Mouse (Mus musculus) ES-E14 (cell line): Measurements from ENCODE around the gene Ston2. TPM values are rescaled to one million over a fixed set of nuclear protein-coding genes. Genes with fewer than 3 reads are reported as not detected.
A peak's percentile ranks its signal among the peaks of the same experiment; 100 is the strongest.

ENCODE experiments used
- DNase-seq: peaks from one replicate; pipeline ENCODE4 v3.0.0-alpha.2; 2013; ENCODE audit warnings: low read depth, low spot score
- H3K27ac ChIP-seq: 2 replicates; pipeline ENCODE4 v1.5.1; 2012; ENCODE audit warnings: low read depth, mild to moderate bottlenecking, low read length, moderate library complexity, mixed read lengths; ENCODE audit not compliant: poor library complexity, insufficient read depth, severe bottlenecking
- H3K36me3 ChIP-seq: 2 replicates; pipeline ENCODE4 v1.6.1; 2012; ENCODE audit warnings: mild to moderate bottlenecking, low read length, moderate library complexity, mixed read lengths; ENCODE audit not compliant: control insufficient read depth, poor library complexity, insufficient read depth, severe bottlenecking
- H3K4me1 ChIP-seq, 2 experiments: fragments of 150-350 bp in 1 of 2; sonication (generic) in 1 of 2; 2 replicates each; pipeline ENCODE4 v1.6.1; 2012; ENCODE audit warnings: low read length in 2 of 2, mild to moderate bottlenecking in 1 of 2, mixed read lengths in 1 of 2; ENCODE audit not compliant: control insufficient read depth in 2 of 2, insufficient read depth in 2 of 2, poor library complexity in 1 of 2
- H3K4me3 ChIP-seq, 2 experiments: fragments of 150-350 bp in 1 of 2; sonication (generic) in 1 of 2; 2 replicates each; pipeline ENCODE4 v1.5.1; 2012; ENCODE audit warnings: low read length in 2 of 2, low read depth in 1 of 2, mild to moderate bottlenecking in 1 of 2, mixed read lengths in 1 of 2; ENCODE audit not compliant: insufficient read depth in 1 of 2, poor library complexity in 1 of 2, severe bottlenecking in 1 of 2
- H3K9ac ChIP-seq: 2 replicates; pipeline ENCODE4 v1.6.1; 2012; ENCODE audit warnings: low read depth, mild to moderate bottlenecking, low read length, mixed read lengths; ENCODE audit not compliant: poor library complexity, insufficient read depth, severe bottlenecking
- H3K9me3 ChIP-seq: fragments of 150-350 bp; sonication (generic); 2 replicates; pipeline ENCODE4 v1.6.1; 2012; ENCODE audit warnings: low read depth, mild to moderate bottlenecking, low read length; ENCODE audit not compliant: control insufficient read depth, insufficient read depth
- CHD2 ChIP-seq: IDR thresholded peaks from 2 replicates; pipeline ENCODE4 v1.6.1; 2014; ENCODE audit warnings: mild to moderate bottlenecking, low read depth, low read length, inconsistent platforms
- HCFC1 ChIP-seq: IDR thresholded peaks from 2 replicates; pipeline ENCODE4 v1.6.1; 2012; ENCODE audit warnings: low read length, inconsistent platforms, borderline replicate concordance; ENCODE audit not compliant: insufficient read depth
- MAFK ChIP-seq: IDR thresholded peaks from 2 replicates; pipeline ENCODE4 v1.6.1; 2014; ENCODE audit warnings: mild to moderate bottlenecking, low read depth, low read length, inconsistent platforms; ENCODE audit not compliant: insufficient read depth
- ZC3H11A ChIP-seq: IDR thresholded peaks from 2 replicates; pipeline ENCODE4 v1.6.1; 2012; ENCODE audit warnings: low read depth, mild to moderate bottlenecking, inconsistent platforms, low read length, borderline replicate concordance
- ZNF384 ChIP-seq: IDR thresholded peaks from 2 replicates; pipeline ENCODE4 v1.6.1; 2012; ENCODE audit warnings: low read depth, low read length, inconsistent platforms
- in situ Hi-C, 2 experiments: fragments of 600-800 bp; cut with MboI; formaldehyde crosslinking; loops; one replicate each; pipeline ENCODE4 v1.15.1; 2025; ENCODE audit warnings: low sequenced_read_pairs in 2 of 2, inconsistent platforms in 1 of 2; ENCODE audit not compliant: unreplicated experiment in 2 of 2
- total RNA-seq: library from RNA; depleted of rRNA; stranded (reverse); fragments of 300-350 nt; gene quantifications from 2 replicates; pipeline ENCODE4 v1.2.3, GENCODE M21; 2012

Ston2 gene
- total RNA-seq, 1 experiment, result 11.7 TPM

DNA sequence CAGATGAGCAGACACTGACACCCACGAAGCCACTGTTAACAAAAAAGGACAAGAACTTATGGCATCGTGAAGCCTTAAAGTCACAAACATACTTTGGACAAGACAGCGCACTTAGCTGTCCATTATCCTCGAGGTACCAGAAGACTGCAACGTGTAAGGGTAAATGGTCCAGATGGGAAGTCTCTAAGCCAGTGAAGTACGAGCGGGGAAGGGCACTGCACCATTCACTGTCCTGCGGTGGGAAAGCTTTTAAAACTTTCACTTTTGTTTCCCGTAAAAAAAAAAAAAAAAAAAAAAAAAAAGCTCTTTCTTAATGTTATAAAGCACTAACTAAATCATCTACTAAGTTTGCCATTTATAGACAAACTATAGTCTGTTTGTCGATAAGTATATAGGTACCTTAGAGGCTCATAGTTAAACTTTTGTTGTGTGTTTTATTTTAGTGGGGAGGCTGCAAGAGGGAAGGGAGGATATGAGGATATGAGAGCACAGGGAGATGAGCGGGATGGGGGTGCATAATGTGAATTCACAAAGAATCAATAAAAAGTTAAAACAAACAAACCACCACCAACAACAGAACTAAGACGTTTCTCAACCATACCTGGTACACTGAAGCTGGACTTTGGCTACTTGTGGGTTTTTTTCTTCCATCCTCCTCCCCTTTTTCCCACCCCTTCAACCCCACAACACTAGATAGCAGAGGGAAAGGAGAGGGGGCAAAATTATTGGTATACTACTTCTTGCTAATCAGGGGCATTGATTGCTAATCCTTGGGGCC lies 127.4 kb downstream of the Ston2 start:
- H3K4me1 ChIP-seq, result no peaks in the 10 kb centered on the region
- H3K4me3 ChIP-seq, result no peak overlapping the region
- H3K9me3 ChIP-seq, result no peaks in the 10 kb centered on the region
- in situ Hi-C loops, result no loop called here
- H3K9ac ChIP-seq, result no peak overlapping the region
- H3K36me3 ChIP-seq, result peaks cover 2% of the 10 kb centered on the region; the same call in 1 of the 2 replicates
- no peak overlapping the region for H3K27ac ChIP-seq
- TF ChIP-seq CHD2 (no peak), ZNF384 (peak; percentile 55; the same call in 1 of the 2 replicates)
- DNase-seq, result no peak

DNA sequence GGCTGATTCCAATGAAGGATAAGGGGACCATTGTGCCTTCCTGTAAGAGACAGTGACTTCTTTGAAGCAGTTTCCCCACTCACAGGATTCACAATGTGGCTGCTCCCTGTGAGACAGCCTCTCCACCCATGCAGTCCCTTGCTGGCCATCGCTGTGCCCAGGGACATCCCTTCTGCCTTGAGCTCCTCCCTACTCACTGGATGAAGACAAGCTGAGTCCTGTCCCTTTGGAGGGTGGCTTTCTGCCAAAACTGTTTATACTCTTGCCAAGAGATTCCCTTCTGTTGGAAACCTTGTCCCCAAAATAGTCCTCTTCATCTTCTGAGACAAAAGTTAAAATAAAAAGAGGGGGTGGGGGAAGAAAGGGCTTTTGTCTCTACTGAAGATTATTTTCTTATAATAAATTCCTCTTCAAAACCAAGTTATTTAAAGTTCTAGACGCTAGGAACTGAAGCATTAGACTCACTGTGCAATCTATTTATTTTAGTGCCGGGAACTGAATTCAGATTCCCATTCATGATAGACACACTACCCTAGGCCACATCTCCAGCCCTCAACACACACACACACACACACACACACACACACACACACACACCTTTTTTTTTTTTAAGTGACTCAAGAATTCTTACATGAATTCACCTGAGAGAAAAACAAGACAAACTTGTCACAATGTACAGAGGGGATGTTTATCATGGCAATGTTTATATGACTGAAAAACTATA lies 133.6 kb downstream of the Ston2 start:
- H3K27ac ChIP-seq, result no peak overlapping the region
- H3K4me3 ChIP-seq, result no peak overlapping the region
- no peak overlapping the region for H3K9ac ChIP-seq
- no peaks in the 10 kb centered on the region for H3K9me3 ChIP-seq
- no peak for DNase-seq
- in situ Hi-C loops, result no loop called here
- H3K36me3 ChIP-seq, result peaks cover 2% of the 10 kb centered on the region; the same call in 1 of the 2 replicates
- no peaks in the 10 kb centered on the region for H3K4me1 ChIP-seq
- TF ChIP-seq ZC3H11A, result no peak
- TF ChIP-seq HCFC1, result no peak
- TF ChIP-seq MAFK, result no peak
- TF ChIP-seq ZNF384, result no peak
- no peak for TF ChIP-seq CHD2

DNA sequence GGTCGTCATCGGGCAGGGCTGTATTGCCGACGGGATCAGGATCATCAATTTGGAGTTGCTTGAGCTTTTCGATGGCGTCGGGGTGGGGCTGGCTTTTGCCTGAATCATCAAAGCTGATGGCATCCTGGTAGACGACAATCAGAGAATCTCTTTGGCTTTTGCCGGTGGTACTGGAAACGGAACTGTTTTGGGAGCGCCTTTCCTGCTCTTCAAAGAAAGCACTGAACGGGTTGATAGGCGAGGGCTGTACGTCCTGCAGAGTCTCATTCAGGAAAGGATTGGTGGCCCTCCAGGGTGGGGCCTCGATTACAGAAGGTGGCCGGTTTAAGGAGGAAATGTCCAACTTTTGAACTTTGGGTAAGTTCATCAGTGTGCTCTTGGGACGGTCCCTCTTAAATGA lies 139.8 kb downstream of the Ston2 start:
- Histone ChIP-seq H3K9me3 (no peaks in the 10 kb centered on the region), H3K4me1 (peaks cover 2% of the 10 kb centered on the region in 2 experiments; a peak in 2 of 4 replicates), H3K4me3 (no peak overlapping the region), H3K9ac (no peak overlapping the region), H3K36me3 (peaks cover 21% of the 10 kb centered on the region; the same call in 1 of the 2 replicates), H3K27ac (no peak overlapping the region)
- DNase-seq, result no peak
- TF ChIP-seq CHD2 (no peak), HCFC1 (no peak), MAFK (no peak), ZNF384 (no peak)
- in situ Hi-C loops, result loop anchor here in 1 of 2 experiments (25.0 kb wide), 1 partner anchor 139 kb away; the partner anchor contains the start of gene Ston2

DNA sequence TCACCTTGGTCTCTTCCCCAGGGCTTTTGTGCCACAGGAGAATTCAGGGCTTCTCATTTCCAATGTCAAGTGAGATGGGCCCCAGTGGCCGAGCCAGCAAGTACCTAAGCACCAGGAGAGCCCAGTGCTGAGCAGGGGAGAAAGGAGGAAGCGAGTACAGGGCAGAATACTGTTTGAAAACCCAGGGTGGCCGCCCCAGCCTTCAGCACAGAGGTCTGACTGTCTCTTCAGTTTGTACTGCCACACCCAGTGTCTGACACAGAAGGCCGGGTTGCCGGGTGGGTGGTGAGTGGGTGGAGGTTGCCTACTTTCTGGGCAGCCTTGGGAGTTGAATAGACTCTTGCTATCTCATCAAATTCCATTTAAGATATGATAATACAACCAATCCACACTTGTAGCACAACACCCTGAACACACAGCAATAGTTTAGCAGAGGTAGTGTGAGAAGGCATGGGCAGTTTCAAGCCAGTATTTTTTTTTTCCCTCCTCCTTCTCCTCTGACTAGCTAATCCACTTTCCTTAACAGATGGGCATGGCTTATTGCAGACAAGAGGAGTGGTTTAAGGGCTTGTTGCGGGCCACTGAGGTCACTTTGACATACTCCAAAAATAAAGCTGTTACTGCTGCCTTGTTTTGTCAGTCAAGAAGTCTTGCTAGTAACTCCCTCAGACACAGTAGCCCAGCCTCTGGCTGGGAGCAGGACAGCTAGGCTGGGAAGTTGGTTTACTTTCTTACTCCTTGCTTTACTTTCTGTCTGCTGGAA lies 142.6 kb downstream of the Ston2 start:
- in situ Hi-C loops, result loop anchor here in 1 of 2 experiments (25.0 kb wide), 1 partner anchor 142 kb away; the partner anchor contains the start of gene Ston2
- peaks cover 2 to 8% of the 10 kb centered on the region in 2 experiments; a peak in 3 of 4 replicates for H3K4me1 ChIP-seq
- H3K27ac ChIP-seq, result no peak overlapping the region
- H3K9me3 ChIP-seq, result no peaks in the 10 kb centered on the region; the same call in 1 of the 2 replicates
- no peak overlapping the region for H3K9ac ChIP-seq
- H3K36me3 ChIP-seq, result peaks cover 23% of the 10 kb centered on the region; the same call in 1 of the 2 replicates
- TF ChIP-seq ZNF384, result no peak
- no peak for TF ChIP-seq MAFK
- no peak for TF ChIP-seq ZC3H11A
- no peak for TF ChIP-seq CHD2
- TF ChIP-seq HCFC1, result no peak
- H3K4me3 ChIP-seq, result no peak overlapping the region
- no peak for DNase-seq
